Mouse (Mus musculus): Measurements from ENCODE around the gene Uts2r. TPM values are rescaled to one million over a fixed set of nuclear protein-coding genes. Genes with fewer than 3 reads are reported as not detected.

The Uts2r gene
- polyA plus RNA-seq, 1 experiment from 2014 or later: 0.23 TPM

GRCm38 (mm10) chr11:121148193-121148592 lies 11.9 kb upstream of the Uts2r start:
- no peak overlapping the region for H3K4me2 ChIP-seq (replicated peaks; ENCODE audit: low read depth, low read length)
- no peak overlapping the region for H3K4me3 ChIP-seq (ENCODE audit: low read depth, low read length)
- H3K9me3 ChIP-seq (ENCODE audit: control insufficient read depth, low read length): no peaks in the 10 kb centered on the region
- no peaks in the 10 kb centered on the region for H3K36me3 ChIP-seq (ENCODE audit: control insufficient read depth, insufficient read depth, low read length)
- H3K27ac ChIP-seq (ENCODE audit: low read depth, low read length): no peak overlapping the region
- 84% methylated on average over 3 of the region's 3 CpGs for WGBS
- no peaks in the 10 kb centered on the region for H3K27me3 ChIP-seq (ENCODE audit: control insufficient read depth, insufficient read depth, low read length)
- H3K4me1 ChIP-seq (replicated peaks; ENCODE audit: control insufficient read depth, insufficient read depth, low read length): no peaks in the 10 kb centered on the region
- H3K9ac ChIP-seq (ENCODE audit: low read depth, low read length): no peak overlapping the region
- DNase-seq (ENCODE audit: low spot score) (no peak), ATAC-seq (ENCODE audit: low FRiP score) (no peak)

GRCm38 (mm10) chr11:121154203-121154602 lies 5.9 kb upstream of the Uts2r start:
- Histone ChIP-seq H3K9ac (ENCODE audit: low read depth, low read length) (no peak overlapping the region), H3K4me2 (replicated peaks; ENCODE audit: low read depth, low read length) (no peak overlapping the region), H3K4me3 (ENCODE audit: low read depth, low read length) (no peak overlapping the region), H3K36me3 (ENCODE audit: control insufficient read depth, insufficient read depth, low read length) (no peaks in the 10 kb centered on the region), H3K27me3 (ENCODE audit: control insufficient read depth, insufficient read depth, low read length) (peaks cover 30% of the 10 kb centered on the region), H3K27ac (ENCODE audit: low read depth, low read length) (peak overlapping the region; percentile 56), H3K4me1 (replicated peaks; ENCODE audit: control insufficient read depth, insufficient read depth, low read length) (no peaks in the 10 kb centered on the region; the same call in 1 of the 2 replicates), H3K9me3 (ENCODE audit: control insufficient read depth, low read length) (no peaks in the 10 kb centered on the region)
- 21% methylated on average over 4 of the region's 4 CpGs for WGBS
- peak; percentile 71 for ATAC-seq (ENCODE audit: low FRiP score)
- DNase-seq (ENCODE audit: low spot score): peak; percentile 56

GRCm38 (mm10) chr11:121156411-121156891 lies 3.6 kb upstream of the Uts2r start:
- peaks cover 30% of the 10 kb centered on the region for H3K27me3 ChIP-seq (ENCODE audit: control insufficient read depth, insufficient read depth, low read length)
- peak overlapping the region; percentile 53 for H3K4me2 ChIP-seq (replicated peaks; ENCODE audit: low read depth, low read length)
- no peaks in the 10 kb centered on the region; the same call in 1 of the 2 replicates for H3K4me1 ChIP-seq (replicated peaks; ENCODE audit: control insufficient read depth, insufficient read depth, low read length)
- H3K9ac ChIP-seq (ENCODE audit: low read depth, low read length): peak overlapping the region; percentile 12; the same call in 1 of the 2 replicates
- H3K36me3 ChIP-seq (ENCODE audit: control insufficient read depth, insufficient read depth, low read length): no peaks in the 10 kb centered on the region
- H3K4me3 ChIP-seq (ENCODE audit: low read depth, low read length): peak overlapping the region; percentile 29
- DNase-seq (ENCODE audit: low spot score): peak; percentile 41
- H3K27ac ChIP-seq (ENCODE audit: low read depth, low read length): no peak overlapping the region
- WGBS: under 1% methylated on average over 45 of the region's 45 CpGs
- ATAC-seq (ENCODE audit: low FRiP score): no peak
- no peaks in the 10 kb centered on the region for H3K9me3 ChIP-seq (ENCODE audit: control insufficient read depth, low read length)

GRCm38 (mm10) chr11:121160636-121161346 lies 720 bp downstream of the Uts2r start:
- Histone ChIP-seq H3K4me3 (ENCODE audit: low read depth, low read length) (no peak overlapping the region), H3K9ac (ENCODE audit: low read depth, low read length) (no peak overlapping the region), H3K27me3 (ENCODE audit: control insufficient read depth, insufficient read depth, low read length) (peaks cover 21% of the 10 kb centered on the region), H3K4me1 (replicated peaks; ENCODE audit: control insufficient read depth, insufficient read depth, low read length) (no peaks in the 10 kb centered on the region; the same call in 1 of the 2 replicates), H3K4me2 (replicated peaks; ENCODE audit: low read depth, low read length) (no peak overlapping the region), H3K36me3 (ENCODE audit: control insufficient read depth, insufficient read depth, low read length) (no peaks in the 10 kb centered on the region), H3K27ac (ENCODE audit: low read depth, low read length) (no peak overlapping the region), H3K9me3 (ENCODE audit: control insufficient read depth, low read length) (no peaks in the 10 kb centered on the region)
- DNase-seq (ENCODE audit: low spot score): no peak
- 94% methylated on average over 26 of the region's 26 CpGs for WGBS
- ATAC-seq (ENCODE audit: low FRiP score): no peak

GRCm38 (mm10) chr11:121163751-121164150 lies 3.7 kb downstream of the Uts2r start:
- DNase-seq (ENCODE audit: low spot score) (no peak), ATAC-seq (ENCODE audit: low FRiP score) (no peak)
- Histone ChIP-seq H3K27ac (ENCODE audit: low read depth, low read length) (no peak overlapping the region), H3K36me3 (ENCODE audit: control insufficient read depth, insufficient read depth, low read length) (no peaks in the 10 kb centered on the region), H3K4me1 (replicated peaks; ENCODE audit: control insufficient read depth, insufficient read depth, low read length) (no peaks in the 10 kb centered on the region), H3K27me3 (ENCODE audit: control insufficient read depth, insufficient read depth, low read length) (no peaks in the 10 kb centered on the region), H3K4me3 (ENCODE audit: low read depth, low read length) (no peak overlapping the region), H3K9me3 (ENCODE audit: control insufficient read depth, low read length) (no peaks in the 10 kb centered on the region), H3K4me2 (replicated peaks; ENCODE audit: low read depth, low read length) (no peak overlapping the region), H3K9ac (ENCODE audit: low read depth, low read length) (no peak overlapping the region)
- WGBS: 86% methylated on average over 4 of the region's 4 CpGs

- H3K9ac ChIP-seq (ENCODE audit: low read depth, low read length): no peak overlapping the region
- H3K27ac ChIP-seq (ENCODE audit: low read depth, low read length): no peak overlapping the region
- no peaks in the 10 kb centered on the region for H3K27me3 ChIP-seq (ENCODE audit: control insufficient read depth, insufficient read depth, low read length)
- H3K9me3 ChIP-seq (ENCODE audit: control insufficient read depth, low read length): no peaks in the 10 kb centered on the region
- 0 out of 2 replicates have a peak, but pooled peaks cover 2% of the 10 kb centered on the region for H3K4me1 ChIP-seq (replicated peaks; ENCODE audit: control insufficient read depth, insufficient read depth, low read length)
- H3K4me3 ChIP-seq (ENCODE audit: low read depth, low read length): no peak overlapping the region
- no peak for DNase-seq (ENCODE audit: low spot score)
- WGBS: 81% methylated on average over 5 of the region's 5 CpGs
- no peak overlapping the region for H3K4me2 ChIP-seq (replicated peaks; ENCODE audit: low read depth, low read length)
- ATAC-seq (ENCODE audit: low FRiP score): no peak
- H3K36me3 ChIP-seq (ENCODE audit: control insufficient read depth, insufficient read depth, low read length): no peaks in the 10 kb centered on the region
Observed at GRCm38 (mm10) chr11:121173203-121173602, 13.1 kb downstream of the Uts2r start.

GRCm38 (mm10) chr11:121174234-121174633 lies 14.2 kb downstream of the Uts2r start:
- no peak overlapping the region for H3K9ac ChIP-seq (ENCODE audit: low read depth, low read length)
- no peak overlapping the region for H3K4me3 ChIP-seq (ENCODE audit: low read depth, low read length)
- H3K27me3 ChIP-seq (ENCODE audit: control insufficient read depth, insufficient read depth, low read length): no peaks in the 10 kb centered on the region
- 51% methylated on average over 3 of the region's 3 CpGs for WGBS
- no peaks in the 10 kb centered on the region for H3K9me3 ChIP-seq (ENCODE audit: control insufficient read depth, low read length)
- H3K27ac ChIP-seq (ENCODE audit: low read depth, low read length): no peak overlapping the region
- no peak for ATAC-seq (ENCODE audit: low FRiP score)
- no peaks in the 10 kb centered on the region for H3K36me3 ChIP-seq (ENCODE audit: control insufficient read depth, insufficient read depth, low read length)
- no peak overlapping the region for H3K4me2 ChIP-seq (replicated peaks; ENCODE audit: low read depth, low read length)
- H3K4me1 ChIP-seq (replicated peaks; ENCODE audit: control insufficient read depth, insufficient read depth, low read length): 0 out of 2 replicates have a peak, but pooled peaks cover 2% of the 10 kb centered on the region
- no peak for DNase-seq (ENCODE audit: low spot score)

GRCm38 (mm10) chr11:121176285-121177270 lies 16.5 kb downstream of the Uts2r start:
- H3K4me3 ChIP-seq (ENCODE audit: low read depth, low read length): no peak overlapping the region
- H3K4me1 ChIP-seq (replicated peaks; ENCODE audit: control insufficient read depth, insufficient read depth, low read length): 0 out of 2 replicates have a peak, but pooled peaks cover 2% of the 10 kb centered on the region
- H3K27ac ChIP-seq (ENCODE audit: low read depth, low read length): 0 out of 2 replicates have a peak overlapping the region, but pooled peaks have one; percentile 30
- no peaks in the 10 kb centered on the region for H3K9me3 ChIP-seq (ENCODE audit: control insufficient read depth, low read length)
- H3K36me3 ChIP-seq (ENCODE audit: control insufficient read depth, insufficient read depth, low read length): no peaks in the 10 kb centered on the region
- H3K4me2 ChIP-seq (replicated peaks; ENCODE audit: low read depth, low read length): no peak overlapping the region
- 54% methylated on average over 12 of the region's 12 CpGs for WGBS
- ATAC-seq (ENCODE audit: low FRiP score) (no peak), DNase-seq (ENCODE audit: low spot score) (peak; percentile 76)
- 0 out of 2 replicates have a peak overlapping the region, but pooled peaks have one; percentile 31 for H3K9ac ChIP-seq (ENCODE audit: low read depth, low read length)
- no peaks in the 10 kb centered on the region for H3K27me3 ChIP-seq (ENCODE audit: control insufficient read depth, insufficient read depth, low read length)
